Mouse (Mus musculus): Measurements from ENCODE around the gene Syne3.

GRCm38 (mm10) chr12:105027323-105027991 is 17.8 kb upstream of the Syne3 start:
- TF ChIP-seq CTCF (IDR thresholded peaks at IDR 0.05; ENCODE audit: low read depth), result peak; percentile 69
- no peak for TF ChIP-seq EP300 (IDR thresholded peaks at IDR 0.05; ENCODE audit: low read depth)

All from heart, postnatal 0 days (tissue).